ENCODE assay signal across 8 mouse cellular contexts in genomic region chr14:61012397-61012931, GRCm38 (mm10). TPM values are rescaled to one million over a fixed set of nuclear protein-coding genes. Genes with fewer than 3 reads are reported as not detected.
DNase-seq lines count a peak whose midpoint lies in the region; ATAC-seq lines count a peak whose summit lies in the region.

No protein-coding gene starts in this region.

- H3K27me3 ChIP-seq in heart, embryonic 10.5 days (ENCODE audit: insufficient read depth, poor library complexity, severe bottlenecking): no peaks in the 10 kb centered on the region
- no peaks in the 10 kb centered on the region for H3K27me3 ChIP-seq in kidney, embryonic 15.5 days
- peaks cover 20% of the 10 kb centered on the region for H3K27me3 ChIP-seq in limb, embryonic 13.5 days

- DNase-seq in cerebellum, adult 11-12 months: peak; percentile 8
- DNase-seq in cerebellum, adult 11 months: no peak
- peak; percentile 94 for DNase-seq in embryo, embryonic 11 days
- DNase-seq in heart, embryonic 10.5 days (ENCODE audit: low spot score): peak; percentile 93
- peak; percentile 65 for DNase-seq in naive thymus-derived CD4-positive, alpha-beta T cell, adult 2 months (ENCODE audit: low read depth)
- peak; percentile 68 for DNase-seq in testis, postnatal 14 days (ENCODE audit: low spot score)

- peak overlapping the region; percentile 82 for H3K27ac ChIP-seq in heart, embryonic 10.5 days
- peak overlapping the region; percentile 89 for H3K27ac ChIP-seq in kidney, embryonic 15.5 days
- peak overlapping the region; percentile 70; the same call in 1 of the 2 replicates for H3K27ac ChIP-seq in limb, embryonic 13.5 days

- H3K9me3 ChIP-seq in heart, embryonic 10.5 days: no peaks in the 10 kb centered on the region
- H3K9me3 ChIP-seq in kidney, embryonic 15.5 days (replicated peaks): no peaks in the 10 kb centered on the region
- H3K9me3 ChIP-seq in limb, embryonic 13.5 days: no peaks in the 10 kb centered on the region

- no peaks in the 10 kb centered on the region for H3K36me3 ChIP-seq in heart, embryonic 10.5 days
- no peaks in the 10 kb centered on the region for H3K36me3 ChIP-seq in kidney, embryonic 15.5 days
- H3K36me3 ChIP-seq in limb, embryonic 13.5 days: no peaks in the 10 kb centered on the region

- H3K4me2 ChIP-seq in kidney, embryonic 15.5 days: peak overlapping the region; percentile 59
- H3K4me2 ChIP-seq in limb, embryonic 13.5 days (replicated peaks): peak overlapping the region; percentile 58

- peak overlapping the region; percentile 52 for H3K4me3 ChIP-seq in heart, embryonic 10.5 days
- H3K4me3 ChIP-seq in kidney, embryonic 15.5 days (replicated peaks): peak overlapping the region; percentile 31
- peak overlapping the region; percentile 27 for H3K4me3 ChIP-seq in limb, embryonic 13.5 days

- 2% methylated on average over 17 of the region's 17 CpGs for WGBS in heart, embryonic 10.5 days
- under 1% methylated on average over 17 of the region's 17 CpGs for WGBS in kidney, embryonic 15.5 days
- 1% methylated on average over 17 of the region's 17 CpGs for WGBS in limb, embryonic 13.5 days

- H3K4me1 ChIP-seq in heart, embryonic 10.5 days: peaks cover 28% of the 10 kb centered on the region
- peaks cover 27% of the 10 kb centered on the region for H3K4me1 ChIP-seq in kidney, embryonic 15.5 days
- H3K4me1 ChIP-seq in limb, embryonic 13.5 days: peaks cover 33% of the 10 kb centered on the region

- ATAC-seq in kidney, embryonic 15.5 days (replicated peaks; ENCODE audit: low FRiP score): peak; percentile 93
- peak; percentile 74 for ATAC-seq in limb, embryonic 13.5 days (ENCODE audit: low FRiP score, low read depth)

- H3K9ac ChIP-seq in kidney, embryonic 15.5 days: 0 out of 2 replicates have a peak overlapping the region, but pooled peaks have one; percentile 14
- peak overlapping the region; percentile 48 for H3K9ac ChIP-seq in limb, embryonic 13.5 days

RNA-seq across cellular contexts. Expression of gene Tnfrsf19, which starts 33.8 kb away (rescaled TPM):
- 29.8 and 32.8 TPM in 2 replicates for polyA plus RNA-seq in heart, embryonic 10.5 days (2016; fragmentation: Nextera tagmentation; extraction: Ambion mirVana)
- 14.6 and 16.4 TPM in 2 replicates for polyA plus RNA-seq in kidney, embryonic 15.5 days (2015; fragmentation: Nextera tagmentation; extraction: Ambion mirVana)
- polyA plus RNA-seq in limb, embryonic 13.5 days (2015; fragmentation: Nextera tagmentation; extraction: Ambion mirVana): 42.5 and 51.1 TPM in 2 replicates
